Mouse (Mus musculus): ENCODE results near the gene Cib1. TPM values are rescaled to one million over a fixed set of nuclear protein-coding genes. Genes with fewer than 3 reads are reported as not detected.

The Cib1 gene
- polyA plus RNA-seq, 1 experiment from 2014 or later: 108 TPM

- Histone ChIP-seq H3K36me3 (peaks cover 9% of the 10 kb centered on the region; the same call in 1 of the 2 replicates), H3K9me3 (replicated peaks) (no peaks in the 10 kb centered on the region), H3K27me3 (no peaks in the 10 kb centered on the region), H3K4me1 (peaks cover 55% of the 10 kb centered on the region), H3K9ac (no peak overlapping the region), H3K4me3 (replicated peaks) (no peak overlapping the region), H3K4me2 (replicated peaks) (no peak overlapping the region), H3K27ac (replicated peaks) (peak overlapping the region; percentile 89; the same call in 1 of the 2 replicates)
- WGBS: 69% methylated on average over 6 of the region's 6 CpGs
- no peak for ATAC-seq (ENCODE audit: insufficient number of reproducible peaks, low FRiP score, low TSS enrichment, low read depth)
These were observed 22.9 kb downstream of the Cib1 start for GRCm38 (mm10) chr7:80209669-80210068.

GRCm38 (mm10) chr7:80208738-80209430, 23.7 kb downstream of the Cib1 start:
- peaks cover 6% of the 10 kb centered on the region; the same call in 1 of the 2 replicates for H3K36me3 ChIP-seq
- H3K4me1 ChIP-seq: peaks cover 63% of the 10 kb centered on the region
- H3K9ac ChIP-seq: no peak overlapping the region
- H3K9me3 ChIP-seq (replicated peaks): no peaks in the 10 kb centered on the region
- H3K27ac ChIP-seq (replicated peaks): peak overlapping the region; percentile 89
- ATAC-seq (ENCODE audit: insufficient number of reproducible peaks, low FRiP score, low TSS enrichment, low read depth): no peak
- H3K4me3 ChIP-seq (replicated peaks): no peak overlapping the region
- peak overlapping the region; percentile 24 for H3K4me2 ChIP-seq (replicated peaks)
- H3K27me3 ChIP-seq: no peaks in the 10 kb centered on the region
- WGBS: 67% methylated on average over 10 of the region's 10 CpGs

- peak overlapping the region; percentile 24; the same call in 1 of the 2 replicates for H3K4me2 ChIP-seq (replicated peaks)
- peaks cover 69% of the 10 kb centered on the region for H3K4me1 ChIP-seq
- H3K9me3 ChIP-seq (replicated peaks): no peaks in the 10 kb centered on the region
- no peaks in the 10 kb centered on the region for H3K27me3 ChIP-seq
- H3K36me3 ChIP-seq: peaks cover 1% of the 10 kb centered on the region; the same call in 1 of the 2 replicates
- H3K9ac ChIP-seq: no peak overlapping the region
- peak; percentile 62 for ATAC-seq (ENCODE audit: insufficient number of reproducible peaks, low FRiP score, low TSS enrichment, low read depth)
- WGBS: 58% methylated on average over 18 of the region's 18 CpGs
- no peak overlapping the region for H3K4me3 ChIP-seq (replicated peaks)
- H3K27ac ChIP-seq (replicated peaks): peak overlapping the region; percentile 89
These were observed 24.5 kb downstream of the Cib1 start for GRCm38 (mm10) chr7:80208026-80208642.

- H3K27ac ChIP-seq (replicated peaks): peak overlapping the region; percentile 89
- WGBS: 44% methylated on average over 3 of the region's 3 CpGs
- 0 out of 2 replicates have a peak overlapping the region, but pooled peaks have one; percentile 9 for H3K9ac ChIP-seq
- no peaks in the 10 kb centered on the region for H3K27me3 ChIP-seq
- H3K4me3 ChIP-seq (replicated peaks): no peak overlapping the region
- 0 out of 2 replicates have a peak, but pooled peaks have one; percentile 9 for ATAC-seq (ENCODE audit: insufficient number of reproducible peaks, low FRiP score, low TSS enrichment, low read depth)
- 0 out of 2 replicates have a peak, but pooled peaks cover under 1% of the 10 kb centered on the region for H3K36me3 ChIP-seq
- H3K4me2 ChIP-seq (replicated peaks): peak overlapping the region; percentile 22
- peaks cover 77% of the 10 kb centered on the region for H3K4me1 ChIP-seq
- H3K9me3 ChIP-seq (replicated peaks): no peaks in the 10 kb centered on the region
These were observed 25.3 kb downstream of the Cib1 start for GRCm38 (mm10) chr7:80207314-80207731.

GRCm38 (mm10) chr7:80205705-80206589, 26.7 kb downstream of the Cib1 start:
- Histone ChIP-seq H3K4me1 (peaks cover 90% of the 10 kb centered on the region), H3K4me2 (replicated peaks) (no peak overlapping the region), H3K27ac (replicated peaks) (peak overlapping the region; percentile 89; the same call in 1 of the 2 replicates), H3K9me3 (replicated peaks) (no peaks in the 10 kb centered on the region), H3K9ac (no peak overlapping the region), H3K27me3 (no peaks in the 10 kb centered on the region), H3K4me3 (replicated peaks) (no peak overlapping the region), H3K36me3 (0 out of 2 replicates have a peak, but pooled peaks cover 3% of the 10 kb centered on the region)
- no peak for ATAC-seq (ENCODE audit: insufficient number of reproducible peaks, low FRiP score, low TSS enrichment, low read depth)
- WGBS: 76% methylated on average over 12 of the region's 12 CpGs

- Histone ChIP-seq H3K27ac (replicated peaks) (0 out of 2 replicates have a peak overlapping the region, but pooled peaks have one; percentile 7), H3K36me3 (0 out of 2 replicates have a peak, but pooled peaks cover 3% of the 10 kb centered on the region), H3K4me1 (peaks cover 96% of the 10 kb centered on the region), H3K9ac (no peak overlapping the region), H3K27me3 (no peaks in the 10 kb centered on the region), H3K9me3 (replicated peaks) (no peaks in the 10 kb centered on the region), H3K4me2 (replicated peaks) (no peak overlapping the region), H3K4me3 (replicated peaks) (no peak overlapping the region)
- WGBS: 52% methylated on average over 7 of the region's 7 CpGs
- no peak for ATAC-seq (ENCODE audit: insufficient number of reproducible peaks, low FRiP score, low TSS enrichment, low read depth)
These were observed 27.7 kb downstream of the Cib1 start for GRCm38 (mm10) chr7:80204961-80205360.

- H3K27me3 ChIP-seq: no peaks in the 10 kb centered on the region
- WGBS: 69% methylated on average over 4 of the region's 4 CpGs
- peak overlapping the region; percentile 14; the same call in 1 of the 2 replicates for H3K27ac ChIP-seq (replicated peaks)
- H3K4me2 ChIP-seq (replicated peaks): no peak overlapping the region
- H3K36me3 ChIP-seq: 0 out of 2 replicates have a peak, but pooled peaks cover 3% of the 10 kb centered on the region
- H3K4me3 ChIP-seq (replicated peaks): no peak overlapping the region
- peaks cover 96% of the 10 kb centered on the region for H3K4me1 ChIP-seq
- no peak for ATAC-seq (ENCODE audit: insufficient number of reproducible peaks, low FRiP score, low TSS enrichment, low read depth)
- no peak overlapping the region for H3K9ac ChIP-seq
- no peaks in the 10 kb centered on the region for H3K9me3 ChIP-seq (replicated peaks)
These were observed 28.3 kb downstream of the Cib1 start for GRCm38 (mm10) chr7:80204362-80204761.

- Histone ChIP-seq H3K27me3 (no peaks in the 10 kb centered on the region), H3K36me3 (0 out of 2 replicates have a peak, but pooled peaks cover 3% of the 10 kb centered on the region), H3K27ac (replicated peaks) (no peak overlapping the region), H3K4me3 (replicated peaks) (no peak overlapping the region), H3K4me2 (replicated peaks) (no peak overlapping the region), H3K9ac (no peak overlapping the region), H3K9me3 (replicated peaks) (no peaks in the 10 kb centered on the region), H3K4me1 (peaks cover 95% of the 10 kb centered on the region)
- 56% methylated on average over 12 of the region's 12 CpGs for WGBS
- no peak for ATAC-seq (ENCODE audit: insufficient number of reproducible peaks, low FRiP score, low TSS enrichment, low read depth)
These were observed 28.9 kb downstream of the Cib1 start for GRCm38 (mm10) chr7:80203638-80204096.

GRCm38 (mm10) chr7:80202961-80203360, 29.7 kb downstream of the Cib1 start:
- no peaks in the 10 kb centered on the region for H3K27me3 ChIP-seq
- H3K9ac ChIP-seq: no peak overlapping the region
- 0 out of 2 replicates have a peak, but pooled peaks cover 3% of the 10 kb centered on the region for H3K36me3 ChIP-seq
- H3K27ac ChIP-seq (replicated peaks): no peak overlapping the region
- peaks cover 89% of the 10 kb centered on the region for H3K4me1 ChIP-seq
- H3K9me3 ChIP-seq (replicated peaks): no peaks in the 10 kb centered on the region
- no peak overlapping the region for H3K4me3 ChIP-seq (replicated peaks)
- no peak overlapping the region for H3K4me2 ChIP-seq (replicated peaks)
- no peak for ATAC-seq (ENCODE audit: insufficient number of reproducible peaks, low FRiP score, low TSS enrichment, low read depth)
- 80% methylated on average over 5 of the region's 5 CpGs for WGBS

- no peak overlapping the region for H3K27ac ChIP-seq (replicated peaks)
- no peak overlapping the region for H3K9ac ChIP-seq
- no peak overlapping the region for H3K4me2 ChIP-seq (replicated peaks)
- no peak overlapping the region for H3K4me3 ChIP-seq (replicated peaks)
- H3K36me3 ChIP-seq: 0 out of 2 replicates have a peak, but pooled peaks cover 3% of the 10 kb centered on the region
- no peak for ATAC-seq (ENCODE audit: insufficient number of reproducible peaks, low FRiP score, low TSS enrichment, low read depth)
- 81% methylated on average over 15 of the region's 15 CpGs for WGBS
- H3K9me3 ChIP-seq (replicated peaks): no peaks in the 10 kb centered on the region
- H3K4me1 ChIP-seq: peaks cover 89% of the 10 kb centered on the region
- no peaks in the 10 kb centered on the region for H3K27me3 ChIP-seq
These were observed 30.6 kb downstream of the Cib1 start for GRCm38 (mm10) chr7:80201888-80202540.

Data from embryonic facial prominence, embryonic 15.5 days (tissue).